Mouse (Mus musculus) cerebellum, adult 8-10 months (tissue): Measurements from ENCODE around the gene Six1.
"Not testable (repeated sequence)": the region's sequence is repeated elsewhere in the genome, so short reads cannot be mapped to it uniquely, and the experiment has no call there.

Experiments
- DNase-seq: peaks from one replicate; pipeline ENCODE4 v3.0.0; 2022

Six1 gene

GRCm38 (mm10) chr12:73053668-73054241 is at the start of gene Six1:
Six1 (minus strand) TSS chr12:73053887.
- DNase-seq, result no peak

DNA sequence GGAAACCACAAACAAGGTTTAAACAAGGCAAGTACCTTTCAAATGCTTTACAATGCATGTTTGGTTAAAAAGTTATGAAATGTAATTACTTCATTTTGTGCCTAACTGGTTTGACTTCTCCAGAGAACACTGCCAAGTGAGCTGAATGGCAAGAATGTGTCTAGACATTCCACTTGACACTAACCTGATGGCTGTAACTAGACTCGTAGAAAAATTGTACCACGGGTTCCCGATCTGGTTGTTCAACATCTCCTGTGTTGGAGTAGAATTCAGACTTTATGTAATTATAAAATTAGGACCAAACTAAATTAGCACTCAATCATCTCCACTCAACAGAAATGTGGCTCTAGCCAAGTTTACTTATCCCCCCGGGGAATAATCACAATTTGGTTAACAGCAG is 44.9 kb upstream of the Six1 start:
- DNase-seq, result no peak

GRCm38 (mm10) chr12:73096177-73096576 is 42.5 kb upstream of the Six1 start:
- not testable (repeated sequence) for DNase-seq

DNA sequence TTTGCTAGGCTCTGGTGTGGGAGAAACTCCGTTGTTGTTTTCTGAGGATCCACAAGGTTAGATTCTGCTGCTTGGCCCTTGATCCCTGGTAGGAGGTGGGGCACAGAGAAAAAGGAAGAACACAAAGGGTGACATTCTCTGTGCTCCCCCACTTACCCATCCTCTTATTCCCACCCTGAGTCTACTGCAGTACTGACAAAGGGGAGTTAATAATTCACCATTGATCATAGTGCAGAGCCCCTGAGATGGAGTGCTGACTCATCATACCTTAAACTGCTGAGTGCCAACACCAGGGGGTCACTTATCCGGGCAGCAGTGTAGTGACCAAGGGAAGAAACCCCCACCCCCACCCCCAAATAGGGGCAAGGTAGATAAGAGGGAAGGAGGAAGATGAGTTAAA is 40.9 kb upstream of the Six1 start:
- DNase-seq, result no peak

- DNase-seq, result no peak
These were observed 40.5 kb upstream of the Six1 start for GRCm38 (mm10) chr12:73094189-73094588.

DNA sequence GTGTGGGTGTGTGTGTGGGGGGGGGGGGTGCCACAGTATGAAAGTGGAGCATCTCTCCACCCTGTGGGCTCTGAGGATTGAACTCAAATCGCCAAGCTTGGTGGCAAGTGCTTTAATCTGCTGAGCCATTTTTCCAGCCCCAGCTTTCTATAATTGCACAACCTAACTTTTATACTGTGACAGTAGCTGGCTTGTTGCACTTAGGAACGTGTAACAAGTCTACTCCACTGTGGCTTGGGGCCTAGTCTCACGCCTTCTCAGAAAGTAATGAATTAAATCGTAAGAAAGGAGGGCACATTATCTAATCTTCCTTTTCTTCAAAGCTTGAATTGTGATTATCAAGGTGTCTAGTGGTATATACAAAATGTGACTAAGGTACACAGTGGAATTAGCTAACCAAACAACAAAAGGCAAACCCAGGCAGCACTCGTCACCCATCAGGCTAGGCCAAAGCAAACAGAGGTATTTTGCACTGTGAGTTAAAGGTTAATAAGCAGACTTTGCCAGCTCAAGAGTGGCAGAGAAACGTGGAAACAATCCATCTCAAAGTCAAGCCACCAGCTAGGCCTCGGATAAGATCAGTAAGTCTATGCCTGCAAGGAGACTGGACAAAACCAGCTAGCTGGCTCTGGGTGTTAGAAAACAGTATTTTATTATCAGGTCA is 37.1 kb upstream of the Six1 start:
- DNase-seq, result no peak

DNA sequence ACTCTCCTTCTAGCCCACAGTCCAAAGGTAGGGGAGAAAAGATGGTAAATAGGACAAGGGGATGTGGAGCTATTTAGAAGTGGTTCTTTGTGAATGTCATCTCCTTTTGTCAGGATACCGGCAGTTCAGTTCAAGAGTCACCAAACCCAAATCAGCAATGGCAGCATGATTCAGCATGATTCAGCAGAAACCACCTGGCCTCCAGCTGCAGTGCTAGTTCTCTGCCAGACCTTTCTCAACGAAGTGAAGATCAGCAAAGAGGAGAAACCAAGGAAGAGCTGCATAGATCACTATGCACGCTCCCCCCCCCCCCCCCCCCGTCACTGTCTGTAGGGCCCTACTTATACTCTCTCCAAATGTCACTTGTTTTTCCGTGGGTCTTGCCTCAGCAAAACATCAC is 35.2 kb upstream of the Six1 start:
- DNase-seq, result no peak

GRCm38 (mm10) chr12:73088500-73088899 is 34.8 kb upstream of the Six1 start:
- DNase-seq, result no peak

DNA sequence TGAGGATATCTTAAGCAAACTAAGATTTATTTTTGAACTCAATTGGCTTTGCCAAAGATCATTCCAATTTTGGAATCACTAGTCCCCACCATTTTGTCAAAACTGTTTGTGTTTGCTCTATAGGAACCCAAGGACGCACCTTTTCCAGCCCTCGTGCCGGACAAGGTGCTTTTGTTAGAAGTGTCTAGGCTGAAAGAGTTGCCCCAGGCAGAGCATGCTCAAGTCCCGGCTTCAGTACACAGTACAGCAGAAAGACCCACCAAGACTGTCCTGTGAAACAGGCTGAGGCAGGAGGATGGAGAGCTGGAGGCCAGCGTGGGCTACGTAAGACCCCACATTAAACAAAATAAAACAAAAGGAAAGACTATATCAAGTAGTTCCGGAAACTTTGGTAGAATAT is 33.4 kb upstream of the Six1 start:
- DNase-seq, result no peak

DNA sequence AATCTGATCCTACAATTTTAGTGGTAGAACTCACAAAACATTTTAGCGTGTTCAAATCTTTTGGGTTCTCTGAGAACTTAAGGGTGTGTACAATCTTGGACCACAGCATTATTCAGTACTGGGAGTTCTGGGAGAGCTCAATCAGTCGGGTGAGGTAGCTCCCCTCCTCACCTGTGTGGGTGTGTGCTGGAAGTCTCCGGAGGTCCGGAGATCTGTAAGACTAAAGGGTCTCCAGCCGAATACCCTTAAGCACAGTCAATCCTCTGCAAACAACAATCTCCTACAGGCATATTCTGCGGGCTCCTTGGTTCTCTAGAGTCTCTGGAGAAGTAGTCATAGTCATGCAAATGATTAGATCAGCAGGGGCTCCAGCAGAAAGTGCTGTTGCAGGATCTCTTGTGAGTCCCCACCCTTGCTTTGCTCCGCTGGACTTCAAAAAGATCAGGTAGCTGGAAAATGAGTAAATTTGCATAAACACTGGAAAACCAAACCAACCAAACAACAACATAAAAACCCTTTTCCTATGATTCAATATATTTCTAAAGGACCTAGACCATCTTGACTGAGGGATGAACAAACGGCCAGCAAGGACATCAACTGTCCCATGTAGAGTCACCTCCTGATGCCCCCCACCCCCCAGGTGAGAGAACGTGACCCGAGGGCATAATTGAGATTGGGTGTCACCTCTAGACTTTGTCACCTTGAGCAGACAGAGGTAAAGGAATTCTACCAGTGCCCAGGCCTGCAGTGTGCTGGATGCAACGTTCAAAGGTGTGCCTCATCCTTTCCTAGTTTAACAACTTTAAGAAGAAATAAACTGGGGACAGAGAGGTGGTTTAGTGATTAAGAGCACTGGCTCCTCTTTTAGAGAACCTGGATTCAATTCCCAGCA is 32.3 kb upstream of the Six1 start:
- no peak for DNase-seq

DNA sequence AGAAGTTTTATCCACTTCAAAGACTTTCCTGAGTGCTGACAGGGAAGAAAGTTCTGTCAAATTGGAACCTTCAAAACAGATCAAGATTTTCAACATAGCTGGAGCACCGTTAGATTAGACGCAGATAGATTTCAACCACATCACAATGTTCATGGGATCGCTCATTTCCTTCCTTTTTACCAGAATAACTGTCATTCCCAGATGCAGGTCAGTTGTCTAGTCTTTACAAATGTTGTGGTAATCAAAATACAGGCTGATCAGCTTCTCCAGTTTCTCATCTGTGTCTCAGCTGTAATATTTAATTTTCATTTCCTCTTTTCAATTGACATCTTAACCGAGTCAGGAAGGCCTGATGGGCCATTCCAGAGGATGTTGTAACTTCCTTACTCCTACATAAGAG is 30.1 kb upstream of the Six1 start:
- no peak for DNase-seq

- not testable (repeated sequence) for DNase-seq
These were observed 28.1 kb upstream of the Six1 start for GRCm38 (mm10) chr12:73081828-73082227.

GRCm38 (mm10) chr12:73060805-73061410 is 7.2 kb upstream of the Six1 start:
- DNase-seq, result no peak

DNA sequence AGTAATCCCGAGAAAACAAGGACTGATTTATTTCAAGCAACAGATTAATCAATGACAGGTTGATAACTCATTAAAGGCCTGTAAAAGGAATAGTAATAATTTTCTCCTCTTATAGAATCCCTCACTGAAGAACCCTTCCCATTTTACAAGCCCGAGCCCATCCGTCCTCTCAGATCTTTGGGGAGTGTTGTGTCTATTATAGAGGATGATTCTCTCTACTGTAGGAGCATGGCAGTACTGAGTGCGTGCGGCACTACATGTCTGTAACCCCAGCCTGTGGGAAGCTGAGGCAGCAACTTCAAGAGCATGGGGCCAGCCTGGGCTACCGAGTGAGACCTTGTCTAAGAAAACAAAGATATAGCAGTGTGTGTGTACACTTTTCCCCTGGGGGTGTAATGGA is 3.8 kb upstream of the Six1 start:
- no peak for DNase-seq

DNA sequence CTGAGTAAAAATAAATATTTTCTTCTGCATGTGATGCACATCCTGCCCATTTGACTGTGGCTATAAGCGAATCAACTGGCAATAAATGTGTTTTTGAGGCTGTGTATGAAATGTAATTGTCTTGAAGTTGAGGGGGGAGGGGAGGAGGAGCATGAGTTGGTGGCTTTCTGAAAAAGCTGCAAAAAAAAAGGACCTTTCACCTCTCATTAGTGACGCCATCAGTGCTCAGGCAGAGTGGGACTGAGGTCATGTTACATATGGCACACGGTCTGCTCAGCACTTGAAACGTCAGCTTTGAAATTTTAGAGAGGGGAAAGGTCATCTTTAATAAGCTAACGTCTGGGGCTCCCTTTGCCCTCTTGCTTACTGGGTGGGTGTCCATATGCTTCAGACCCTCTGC is 1.8 kb upstream of the Six1 start:
- no peak for DNase-seq

GRCm38 (mm10) chr12:73054576-73055185 is 994 bp upstream of the Six1 start:
- no peak for DNase-seq

- no peak for DNase-seq
These were observed 766 bp downstream of the Six1 start for GRCm38 (mm10) chr12:73052651-73053591.

DNA sequence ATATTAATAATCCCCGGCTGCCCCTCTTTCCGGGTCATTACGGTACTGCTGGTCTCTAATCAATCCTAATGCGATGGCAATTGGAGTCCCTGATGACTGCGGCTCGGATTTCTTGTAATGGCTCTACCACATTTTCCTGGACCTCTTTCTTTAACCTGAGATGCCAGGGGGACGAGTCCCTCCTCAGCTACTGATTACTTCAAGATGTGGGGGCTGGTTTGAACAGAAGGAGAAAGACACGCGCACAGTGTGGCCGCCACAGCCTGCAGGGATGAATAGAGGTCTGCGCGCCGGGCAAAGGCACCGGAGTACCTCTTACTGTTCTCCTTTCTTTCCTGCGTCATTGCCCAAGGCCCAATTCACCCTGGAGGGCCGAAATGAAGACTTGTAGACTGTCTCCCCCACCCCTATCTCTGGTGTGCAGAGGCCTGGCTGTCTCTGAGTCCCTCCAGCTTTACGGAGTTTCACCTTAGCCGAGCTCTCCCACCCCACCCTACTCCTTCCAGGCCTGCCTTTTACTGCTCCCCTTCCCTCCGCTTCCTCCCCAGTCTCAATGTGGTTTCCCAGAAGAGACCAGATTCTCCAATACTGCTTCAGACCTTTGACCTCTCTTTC is 1.5 kb downstream of the Six1 start:
- DNase-seq, result no peak

GRCm38 (mm10) chr12:73050811-73051580 is 2.7 kb downstream of the Six1 start:
- no peak for DNase-seq

DNA sequence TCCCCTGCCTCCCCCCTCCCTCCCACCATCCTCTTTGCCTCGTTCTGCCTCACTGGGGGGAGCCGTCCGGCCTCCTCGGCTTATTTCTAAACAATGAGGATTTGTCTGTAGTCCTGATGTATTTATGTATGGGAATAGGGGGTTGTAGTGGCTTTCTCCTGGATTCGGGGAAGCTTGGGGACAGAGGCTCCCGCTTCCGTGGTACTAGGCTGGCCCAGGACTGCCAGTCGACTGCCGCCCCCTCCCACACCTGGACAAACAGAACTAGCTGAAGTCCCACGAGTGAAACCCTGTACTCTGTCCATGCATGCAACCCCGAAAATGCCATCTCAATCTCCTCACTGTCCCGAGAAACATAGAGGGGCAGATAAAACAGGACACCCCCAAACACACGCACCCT is 3.4 kb downstream of the Six1 start:
- no peak for DNase-seq
